In the genomic region with DNA sequence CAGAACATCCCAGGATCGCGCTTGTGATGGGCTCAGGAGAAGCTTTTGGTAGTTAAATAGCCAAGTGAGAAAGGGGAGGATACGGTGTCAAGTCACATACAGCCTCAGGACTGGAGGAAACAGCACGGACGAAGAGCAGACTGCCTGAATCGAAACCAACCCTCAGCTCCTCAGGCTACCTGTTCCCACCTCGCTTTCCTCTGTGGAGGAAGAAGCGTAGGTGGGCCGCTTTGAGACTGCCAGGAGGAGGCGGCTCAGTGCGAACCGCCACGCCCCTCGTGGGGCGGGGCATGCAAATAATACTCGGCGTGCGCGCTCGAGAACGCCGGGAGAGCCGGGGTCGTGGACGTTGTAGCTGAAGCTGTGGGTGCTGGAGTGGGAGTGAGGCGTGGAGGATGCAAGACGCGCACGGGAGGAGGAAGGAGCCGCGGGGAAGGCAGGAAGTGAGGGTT, we compare ENCODE assay signal across 8 mouse cellular contexts. TPM values are rescaled to one million over a fixed set of nuclear protein-coding genes. Genes with fewer than 3 reads are reported as not detected.
DNase-seq lines count a peak whose midpoint lies in the region; ATAC-seq and TF ChIP-seq lines count a peak whose summit lies in the region.
"Not testable (repeated sequence)": the region's sequence is repeated elsewhere in the genome, so short reads cannot be mapped to it uniquely, and the experiment has no call there.

No protein-coding gene starts in this region.

- H3K9me3 ChIP-seq in G1E (replicated peaks); forebrain, embryonic 16.5 days (ENCODE audit: control insufficient read depth, low read length); lung, embryonic 14.5 days (ENCODE audit: low read depth, low read length): not testable (repeated sequence)

- not testable (repeated sequence) for TF ChIP-seq POLR2A in olfactory bulb, adult 2 months (IDR thresholded peaks at IDR 0.05; ENCODE audit: insufficient read depth, low read depth, low read length); thymus, adult 2 months (IDR thresholded peaks at IDR 0.05; ENCODE audit: control insufficient read depth, extremely low read depth, insufficient read depth, low read length, poor library complexity)

- peak; percentile 73 for DNase-seq in G1E (ENCODE audit: low spot score)
- DNase-seq in cerebellum, adult 18-20 months: peak; percentile 85 to 90
- peak; percentile 79 to 81 for DNase-seq in heart, postnatal 36 days
- DNase-seq in layer of hippocampus, adult 2 months (ENCODE audit: low spot score in 2 of 2): peak; percentile 72 to 83
- peak; percentile 91 for DNase-seq in lung, embryonic 14.5 days
- peak; percentile 84 for DNase-seq in thymus, adult 2 months

- H3K9ac ChIP-seq in forebrain, embryonic 16.5 days (replicated peaks; ENCODE audit: low read depth, low read length): peak overlapping the region; percentile 65
- H3K9ac ChIP-seq in lung, embryonic 14.5 days: not testable (repeated sequence)

- WGBS in forebrain, embryonic 16.5 days: under 1% methylated on average over 25 of the region's 31 CpGs
- 2% methylated on average over 22 of the region's 31 CpGs for WGBS in lung, embryonic 14.5 days
- under 1% methylated on average over 25 of the region's 31 CpGs for WGBS in olfactory bulb, adult 2 months
- under 1% methylated on average over 27 of the region's 31 CpGs for WGBS in thymus, adult 2 months

- peak overlapping the region; percentile 73 for H3K4me2 ChIP-seq in forebrain, embryonic 16.5 days (ENCODE audit: low read length)
- peak overlapping the region; percentile 58 for H3K4me2 ChIP-seq in lung, embryonic 14.5 days

- intact Hi-C loops in heart, postnatal 36 days (cut with DNase I): not testable (repeated sequence)

- peaks cover 21% of the 10 kb centered on the region for H3K4me1 ChIP-seq in G1E (ENCODE audit: insufficient read depth, low read depth, low read length)
- not testable (repeated sequence) for H3K4me1 ChIP-seq in forebrain, embryonic 16.5 days (replicated peaks; ENCODE audit: control insufficient read depth, insufficient read depth, low read length); lung, embryonic 14.5 days (ENCODE audit: insufficient read depth); olfactory bulb, adult 2 months (ENCODE audit: control insufficient read depth, insufficient read depth, low read length); thymus, adult 2 months (replicated peaks; ENCODE audit: control insufficient read depth, insufficient read depth, low read length)

- TF ChIP-seq CTCF in G1E (IDR thresholded peaks at IDR 0.05; ENCODE audit: low read depth, low read length); layer of hippocampus, adult 2 months (conservative IDR thresholded peaks at IDR 0.05); lung, embryonic 14.5 days (IDR thresholded peaks at IDR 0.05; ENCODE audit: low read depth); olfactory bulb, adult 2 months (IDR thresholded peaks at IDR 0.05; ENCODE audit: insufficient read depth, low read depth, low read length); thymus, adult 2 months (IDR thresholded peaks at IDR 0.05; ENCODE audit: borderline replicate concordance, control insufficient read depth, extremely low read depth, insufficient read depth, low read length, poor library complexity): not testable (repeated sequence)

- peak overlapping the region; percentile 72 for H3K4me3 ChIP-seq in G1E (ENCODE audit: low read depth, low read length)
- peak overlapping the region; percentile 54 for H3K4me3 ChIP-seq in forebrain, embryonic 16.5 days (replicated peaks; ENCODE audit: low read length)
- peak overlapping the region; percentile 67 for H3K4me3 ChIP-seq in layer of hippocampus, adult 2 months
- peak overlapping the region; percentile 33 for H3K4me3 ChIP-seq in lung, embryonic 14.5 days (ENCODE audit: low read depth, low read length)
- H3K4me3 ChIP-seq in olfactory bulb, adult 2 months (ENCODE audit: insufficient read depth, low read depth, low read length): peak overlapping the region; percentile 68
- peak overlapping the region; percentile 35 for H3K4me3 ChIP-seq in thymus, adult 2 months (ENCODE audit: control insufficient read depth, insufficient read depth, low read length)

- not testable (repeated sequence) for H3K36me3 ChIP-seq in G1E (replicated peaks); forebrain, embryonic 16.5 days (ENCODE audit: control insufficient read depth, insufficient read depth); lung, embryonic 14.5 days (ENCODE audit: insufficient read depth); thymus, adult 2 months (ENCODE audit: control insufficient read depth, insufficient read depth, low read length)

- ATAC-seq in G1E (ENCODE audit: extremely low read depth, insufficient number of reproducible peaks, low FRiP score, poor library complexity, severe bottlenecking): peak; percentile 45
- peak; percentile 92 for ATAC-seq in forebrain, embryonic 16.5 days
- peak; percentile 88 for ATAC-seq in lung, embryonic 14.5 days (ENCODE audit: insufficient read depth)

- H3K27ac ChIP-seq in forebrain, embryonic 16.5 days (ENCODE audit: low read length); olfactory bulb, adult 2 months (ENCODE audit: insufficient read depth, low read depth, low read length); thymus, adult 2 months (ENCODE audit: control insufficient read depth, insufficient read depth, low read length): not testable (repeated sequence)
- peak overlapping the region; percentile 79 for H3K27ac ChIP-seq in layer of hippocampus, adult 2 months
- H3K27ac ChIP-seq in lung, embryonic 14.5 days (ENCODE audit: low read depth): peak overlapping the region; percentile 42; the same call in 1 of the 2 replicates

- H3K27me3 ChIP-seq in G1E (ENCODE audit: insufficient read depth, low read length): peaks cover 38% of the 10 kb centered on the region
- not testable (repeated sequence) for H3K27me3 ChIP-seq in forebrain, embryonic 16.5 days (replicated peaks; ENCODE audit: control insufficient read depth, insufficient read depth, low read length); lung, embryonic 14.5 days (ENCODE audit: insufficient read depth, low read length); thymus, adult 2 months (ENCODE audit: control insufficient read depth, insufficient read depth, low read length)

RNA-seq across cellular contexts. Expression of a gene that starts 13.6 kb away (rescaled TPM):
- total RNA-seq in G1E (2014; fragmentation: Nextera tagmentation) (not detected in 2 replicates), G1E (2017) (0.05 and 0.06 TPM in 2 replicates)
- not detected in 2 replicates for polyA plus RNA-seq in G1E (2012)
- 0.96 and 1.0 TPM in 2 replicates for polyA plus RNA-seq in forebrain, embryonic 16.5 days (2015; fragmentation: Nextera tagmentation; extraction: Ambion mirVana)
- total RNA-seq in heart, postnatal 36 days (2021): 10 to 100 TPM; 34.5 to 35.5 TPM
- 1 to 10 TPM; 3.1 to 3.6 TPM for total RNA-seq in layer of hippocampus, adult 2 months (2021)
- 1.5 and 1.8 TPM in 2 replicates for polyA plus RNA-seq in lung, embryonic 14.5 days (2014; fragmentation: Nextera tagmentation; extraction: Ambion mirVana)
- polyA plus RNA-seq in olfactory bulb, adult 2 months (2012; ENCODE audit: insufficient read depth, insufficient read length, low replicate concordance, missing spikeins): not detected in 2 replicates
- polyA plus RNA-seq in thymus, adult 2 months (2012; rRNA removed): 20.6 and 28.0 TPM in 2 replicates

RNA-seq across cellular contexts. Expression of a gene that starts 58.4 kb away (rescaled TPM):
- total RNA-seq in G1E (2014; fragmentation: Nextera tagmentation) (15.6 and 24.0 TPM in 2 replicates), G1E (2017) (10.6 and 13.1 TPM in 2 replicates)
- 4.7 and 5.4 TPM in 2 replicates for polyA plus RNA-seq in G1E (2012)
- 9.7 and 11.2 TPM in 2 replicates for polyA plus RNA-seq in forebrain, embryonic 16.5 days (2015; fragmentation: Nextera tagmentation; extraction: Ambion mirVana)
- 10 to 100 TPM; 10.3 to 11.7 TPM for total RNA-seq in heart, postnatal 36 days (2021)
- 1 to 10 TPM; 5.4 to 6.7 TPM for total RNA-seq in layer of hippocampus, adult 2 months (2021)
- 22.7 and 25.6 TPM in 2 replicates for polyA plus RNA-seq in lung, embryonic 14.5 days (2014; fragmentation: Nextera tagmentation; extraction: Ambion mirVana)
- not detected in 2 replicates for polyA plus RNA-seq in olfactory bulb, adult 2 months (2012; ENCODE audit: insufficient read depth, insufficient read length, low replicate concordance, missing spikeins)
- 3.6 TPM in 2 replicates for polyA plus RNA-seq in thymus, adult 2 months (2012; rRNA removed)

RNA-seq across cellular contexts. Expression of a gene that starts 58.4 kb away (rescaled TPM):
- total RNA-seq in G1E (2014; fragmentation: Nextera tagmentation): not detected in 2 replicates
- total RNA-seq in G1E (2017): 0.12 and 0.33 TPM in 2 replicates
- not detected in 2 replicates for polyA plus RNA-seq in G1E (2012)
- 32.8 and 39.8 TPM in 2 replicates for polyA plus RNA-seq in forebrain, embryonic 16.5 days (2015; fragmentation: Nextera tagmentation; extraction: Ambion mirVana)
- not detected for total RNA-seq in heart, postnatal 36 days (2021)
- total RNA-seq in layer of hippocampus, adult 2 months (2021): 10 to 100 TPM; 13.6 to 17.1 TPM
- polyA plus RNA-seq in lung, embryonic 14.5 days (2014; fragmentation: Nextera tagmentation; extraction: Ambion mirVana): 1.1 and 2.3 TPM in 2 replicates
- not detected in 2 replicates for polyA plus RNA-seq in olfactory bulb, adult 2 months (2012; ENCODE audit: insufficient read depth, insufficient read length, low replicate concordance, missing spikeins)
- 0.46 and 0.89 TPM in 2 replicates for polyA plus RNA-seq in thymus, adult 2 months (2012; rRNA removed)

Comparison
In these comparisons a context has a peak if more than half of its experiments do, and no peak if none do; other contexts are left out.
1. RNA of a gene that starts 58.4 kb away (polyA plus RNA-seq): 32.8 to 39.8 TPM in forebrain, embryonic 16.5 days; 1.1 to 2.3 TPM in lung, embryonic 14.5 days, 0.46 to 0.89 TPM in thymus, adult 2 months, not detected in G1E and not detected in olfactory bulb, adult 2 months; every median in the first group is over 10 times any median in the second.
2. Peak in every context shown above with its lines, with median percentiles within 50 percentile points of each other: ATAC-seq, DNase-seq and H3K4me3 ChIP-seq.